Mouse (Mus musculus) G1E (cell line): ENCODE results near the gene 2410004B18Rik.
A peak's percentile ranks its signal among the peaks of the same experiment; 100 is the strongest.

Experiments
- CTCF ChIP-seq: IDR thresholded peaks from 2 replicates; pipeline ENCODE4 v1.5.1; 2012; ENCODE audit warnings: low read depth, low read length, inconsistent platforms, mixed read lengths
- GATA1 ChIP-seq: IDR thresholded peaks from 2 replicates; pipeline ENCODE4 v1.6.1; 2012; ENCODE audit warnings: borderline replicate concordance, low read length, inconsistent platforms, mixed read lengths
- POLR2AphosphoS5 ChIP-seq: IDR thresholded peaks from 2 replicates; pipeline ENCODE4 v1.6.1; 2012; ENCODE audit warnings: low read depth, low read length, inconsistent platforms; ENCODE audit not compliant: insufficient replicate concordance
- TAL1 ChIP-seq: conservative IDR thresholded peaks from 2 replicates; pipeline ENCODE4 v1.6.1; 2012; ENCODE audit warnings: low read depth, low read length, inconsistent platforms, mixed read lengths

DNA sequence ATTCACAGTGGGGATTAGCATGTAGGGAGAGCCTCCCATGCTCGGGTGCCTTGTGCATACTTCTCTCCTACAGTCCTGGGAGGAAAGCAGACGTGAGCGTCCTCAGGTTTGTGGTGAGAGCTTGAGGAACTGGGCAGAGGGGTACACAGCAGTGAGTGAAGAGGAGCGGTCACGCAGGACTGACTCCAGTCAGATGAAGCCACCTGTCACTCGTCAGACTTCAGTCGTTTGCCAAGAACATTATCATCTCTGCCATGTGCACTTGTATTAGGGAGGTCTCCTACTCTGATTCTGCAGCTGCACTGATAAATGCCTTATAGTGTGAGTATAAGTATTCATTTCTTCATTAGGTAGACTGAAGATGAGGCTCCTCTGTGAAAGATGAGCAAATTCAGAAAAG lies 6.5 kb downstream of the 2410004B18Rik start:
- TF ChIP-seq CTCF: no peak
- TF ChIP-seq GATA1: no peak
- peak; percentile 33; the same call in 1 of the 2 replicates for TF ChIP-seq TAL1
- TF ChIP-seq POLR2AphosphoS5: no peak
